Mouse (Mus musculus) cerebellum, adult 2 months (tissue): ENCODE measurements around the gene Pafah1b3. TPM values are rescaled to one million over a fixed set of nuclear protein-coding genes. Genes with fewer than 3 reads are reported as not detected.

Source experiments
- DNase-seq, 2 experiments: peaks; one replicate each; pipeline ENCODE4 v3.0.0; 2021
- H3K27ac ChIP-seq: fragments of 200-500 bp; 2 replicates; pipeline ENCODE4 v1.5.1; 2012; ENCODE audit warnings: low read length, control low read depth, inconsistent platforms; ENCODE audit not compliant: insufficient read depth
- H3K27me3 ChIP-seq: fragments of 200-500 bp; 2 replicates; pipeline ENCODE4 v1.6.1; 2012; ENCODE audit warnings: inconsistent platforms, mild to moderate bottlenecking, low read length, moderate library complexity; ENCODE audit not compliant: control insufficient read depth, insufficient read depth
- H3K4me1 ChIP-seq: fragments of 200-500 bp; 2 replicates; pipeline ENCODE4 v1.6.1; 2011; ENCODE audit warnings: low read length; ENCODE audit not compliant: control insufficient read depth, insufficient read depth
- H3K4me3 ChIP-seq: fragments of 200-500 bp; replicated peaks from 2 replicates; pipeline ENCODE3; 2011; ENCODE audit warnings: mild to moderate bottlenecking, low read depth, low read length, control low read depth; ENCODE audit not compliant: insufficient read depth
- CTCF ChIP-seq: fragments of 200-500 bp; IDR thresholded peaks from 2 replicates; pipeline ENCODE4 v1.5.1; 2011; ENCODE audit warnings: low read depth, mild to moderate bottlenecking, control low read depth, low read length, moderate library complexity, borderline replicate concordance; ENCODE audit not compliant: insufficient read depth
- POLR2A ChIP-seq: fragments of 200-500 bp; IDR thresholded peaks from 2 replicates; pipeline ENCODE4 v1.6.1; 2011; ENCODE audit warnings: low read length, control low read depth, borderline replicate concordance; ENCODE audit not compliant: insufficient read depth
- WGBS: fragments of 180-500 bp; shearing (Covaris S2); methylation state at CpG from one replicate; pipeline ENCODE4 v1.1.7; 2018; 5-methylcytosine and 5-hydroxymethylcytosine counted together
- polyA plus RNA-seq: library from polyadenylated mRNA; depleted of rRNA; stranded (reverse); fragments of >200 nt; gene quantifications from 2 replicates; pipeline ENCODE4 v1.2.3, GENCODE M21; 2012

Gene Pafah1b3
- polyA plus RNA-seq, 1 experiment, result 42.6 TPM

DNA sequence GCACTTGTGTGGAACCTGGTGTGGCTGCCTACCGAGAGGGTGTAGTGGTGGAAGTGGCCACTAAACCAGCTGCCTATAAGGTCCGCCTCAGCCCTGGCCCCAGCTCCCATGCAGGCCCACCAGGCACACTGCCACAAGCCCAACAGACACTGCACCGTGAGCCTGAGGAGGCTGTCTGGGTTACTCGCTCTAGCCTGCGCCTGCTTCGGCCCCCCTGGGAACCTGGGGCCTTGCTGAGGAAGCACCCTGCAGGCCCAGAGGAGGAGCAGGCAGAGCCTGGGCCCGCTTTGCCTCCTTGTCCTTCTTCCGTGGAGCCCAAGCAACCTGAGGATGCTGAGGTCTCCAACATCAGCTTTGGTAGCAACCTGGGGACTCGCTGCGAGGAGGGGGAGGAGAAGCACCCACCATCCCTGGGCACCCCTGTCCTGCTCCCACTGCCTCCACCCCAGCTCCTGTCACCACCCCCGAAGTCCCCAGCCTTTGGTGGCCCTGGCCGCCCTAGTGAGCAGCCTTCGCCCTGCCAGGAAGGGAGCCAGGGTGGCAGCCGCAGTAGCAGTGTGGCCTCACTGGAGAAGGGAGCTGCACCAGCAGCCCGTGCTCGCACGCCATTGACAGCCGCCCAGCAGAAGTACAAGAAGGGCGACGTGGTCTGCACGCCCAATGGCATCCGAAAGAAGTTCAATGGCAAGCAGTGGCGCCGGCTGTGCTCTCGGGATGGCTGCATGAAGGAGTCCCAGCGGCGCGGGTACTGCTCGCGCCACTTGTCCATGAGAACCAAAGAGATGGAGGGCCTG is 25.9 kb downstream of the Pafah1b3 start:
- DNase-seq, result peak in 1 of 2 experiments; percentile 30
- 83% methylated on average over 30 of the region's 30 CpGs for WGBS
- no peak overlapping the region for H3K27ac ChIP-seq
- no peaks in the 10 kb centered on the region for H3K27me3 ChIP-seq
- peaks cover 29% of the 10 kb centered on the region for H3K4me1 ChIP-seq
- TF ChIP-seq POLR2A (no peak), CTCF (no peak)
- H3K4me3 ChIP-seq, result no peak overlapping the region

DNA sequence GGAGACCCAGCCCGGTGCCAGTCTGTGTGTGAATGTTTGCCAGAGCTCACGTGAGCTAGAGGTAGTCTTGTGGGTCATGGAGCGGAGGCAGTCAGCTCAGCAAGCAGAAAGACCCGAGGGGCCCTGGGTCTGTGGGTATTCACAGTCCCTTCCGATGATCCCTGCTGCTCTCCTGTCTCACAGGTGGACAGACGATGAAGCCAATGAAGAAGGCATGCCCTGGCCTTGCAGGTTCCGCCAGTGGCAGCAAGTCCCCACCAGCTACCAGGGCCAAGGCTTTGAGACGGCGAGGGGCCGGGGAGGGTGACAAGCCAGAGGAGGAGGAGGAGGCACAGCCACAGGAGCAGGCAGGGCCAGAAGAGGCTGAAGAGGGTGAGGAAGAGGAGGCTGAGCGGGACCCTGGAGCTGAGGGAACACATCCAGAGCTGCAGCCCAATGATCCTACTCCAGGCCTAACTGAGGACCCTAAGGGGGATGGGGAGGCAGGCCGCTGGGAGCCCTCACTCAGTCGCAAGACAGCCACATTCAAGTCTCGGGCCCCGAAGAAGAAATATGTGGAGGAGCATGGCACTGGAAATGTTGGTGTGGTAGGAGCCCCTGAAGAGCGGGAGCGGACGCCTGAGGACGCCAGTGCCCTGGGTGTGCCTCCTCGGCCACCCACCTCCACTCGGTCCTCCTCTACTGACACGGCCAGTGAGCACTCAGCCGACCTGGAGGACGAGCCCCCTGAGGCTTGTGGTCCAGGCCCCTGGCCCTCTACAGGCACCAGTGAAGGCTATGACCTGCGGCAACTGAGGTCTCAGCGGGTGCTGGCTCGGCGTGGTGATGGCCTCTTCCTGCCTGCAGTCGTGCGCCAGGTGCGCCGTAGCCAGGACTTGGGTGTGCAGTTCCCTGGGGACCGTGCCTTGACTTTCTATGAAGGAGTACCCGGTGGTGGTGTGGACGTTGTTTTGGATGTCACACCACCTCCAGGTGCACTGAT is 26.8 kb downstream of the Pafah1b3 start:
- H3K4me1 ChIP-seq, result peaks cover 27% of the 10 kb centered on the region
- H3K4me3 ChIP-seq, result no peak overlapping the region
- H3K27me3 ChIP-seq, result no peaks in the 10 kb centered on the region
- TF ChIP-seq POLR2A, result no peak
- no peak for TF ChIP-seq CTCF
- no peak overlapping the region for H3K27ac ChIP-seq
- whole genome bisulfite sequencing, result 82% methylated on average over 35 of the region's 35 CpGs
- peak in 1 of 2 experiments; percentile 33 for DNase-seq

DNA sequence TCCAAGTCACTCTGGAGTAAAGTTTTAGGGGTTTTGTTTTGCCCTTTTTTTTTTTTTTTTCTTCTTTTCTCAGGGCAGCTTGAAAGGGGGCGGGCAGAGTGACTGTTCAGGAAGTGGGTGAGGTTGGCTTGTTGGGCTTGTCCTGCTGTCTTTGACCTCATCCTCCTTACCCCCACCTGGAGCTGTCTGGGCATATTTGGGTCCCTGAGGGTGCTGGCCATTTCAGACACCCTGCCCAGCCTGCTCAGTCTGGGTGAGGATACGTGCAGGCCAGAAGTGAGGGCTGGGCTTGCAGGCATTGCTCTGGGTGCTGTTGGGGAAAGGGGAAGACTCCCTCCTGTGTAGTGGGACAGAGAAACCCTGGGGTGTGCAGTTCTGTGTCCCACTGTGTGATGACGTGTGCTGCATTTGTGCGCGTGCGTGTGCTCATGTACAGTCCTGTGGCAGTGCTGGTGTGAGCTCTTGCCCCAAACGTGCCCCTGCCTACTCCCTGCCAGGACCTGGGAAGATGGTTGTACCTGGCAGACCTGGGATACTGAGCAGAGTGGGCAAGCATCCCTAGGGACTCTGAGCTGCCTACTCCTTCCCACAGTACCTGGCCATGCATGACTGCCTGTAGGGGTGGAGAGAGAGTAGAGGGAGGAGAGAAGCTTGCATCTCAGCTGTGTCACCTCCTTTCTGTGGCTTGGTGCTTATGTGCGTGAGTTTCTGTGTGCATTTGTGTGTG is 28.1 kb downstream of the Pafah1b3 start:
- peak in 1 of 2 experiments; percentile 30 for DNase-seq
- 44% methylated on average over 8 of the region's 8 CpGs for WGBS
- TF ChIP-seq POLR2A, result no peak
- TF ChIP-seq CTCF, result no peak

DNA sequence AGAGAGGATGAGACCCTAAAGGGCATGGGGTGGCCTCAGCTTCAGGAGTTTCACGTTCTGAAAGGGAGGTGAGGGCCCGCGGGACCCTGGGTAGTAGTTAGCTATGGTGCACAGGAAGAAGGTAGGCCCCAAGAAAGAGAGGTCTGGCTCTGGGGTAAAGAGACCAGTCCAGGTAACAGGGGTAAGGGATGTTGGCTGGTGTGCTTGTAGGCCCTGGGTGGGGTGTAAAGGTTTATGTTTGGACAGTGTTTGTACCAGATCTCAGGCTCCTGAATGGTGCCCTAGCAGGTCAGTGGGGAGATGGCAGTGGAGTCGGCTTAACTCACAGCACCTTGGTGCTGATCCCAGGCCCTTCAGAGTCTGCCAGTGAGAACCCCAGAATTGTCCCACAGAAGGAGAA is 28.8 kb downstream of the Pafah1b3 start:
- TF ChIP-seq CTCF (no peak), POLR2A (no peak)
- WGBS, result 18% methylated on average over 4 of the region's 4 CpGs
- H3K4me3 ChIP-seq, result peak overlapping the region; percentile 96
- H3K4me1 ChIP-seq, result peaks cover 19% of the 10 kb centered on the region
- peak overlapping the region; percentile 31; the same call in 1 of the 2 replicates for H3K27ac ChIP-seq
- H3K27me3 ChIP-seq, result no peaks in the 10 kb centered on the region
- peak in 1 of 2 experiments; percentile 40 for DNase-seq

More for the DNA sequence above, 28.1 kb downstream of the Pafah1b3 start:
- no peak overlapping the region for H3K27ac ChIP-seq
- H3K4me1 ChIP-seq, result peaks cover 21% of the 10 kb centered on the region
- H3K27me3 ChIP-seq, result no peaks in the 10 kb centered on the region
- peak overlapping the region; percentile 96 for H3K4me3 ChIP-seq

DNA sequence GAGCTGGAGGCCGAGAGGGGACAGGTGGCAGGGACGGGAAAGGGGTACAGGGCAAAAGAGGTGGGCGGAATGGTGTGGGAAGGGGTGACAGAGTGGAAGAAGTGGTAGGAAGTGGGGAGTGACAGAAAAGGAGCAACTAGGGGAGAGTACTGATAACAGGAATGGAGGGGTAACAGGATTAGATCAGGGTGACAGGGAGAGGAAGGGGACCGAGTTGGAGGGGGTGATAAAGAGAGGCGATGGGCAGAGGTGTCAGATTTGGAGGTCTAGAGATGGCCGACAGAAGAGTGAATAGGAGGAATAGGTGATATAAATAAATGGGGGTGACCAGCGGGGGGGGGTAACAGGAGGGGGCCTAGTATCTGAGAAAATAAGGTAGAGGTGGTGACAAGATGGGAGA is 29.2 kb downstream of the Pafah1b3 start:
- Histone ChIP-seq H3K27ac (peak overlapping the region; percentile 68), H3K27me3 (no peaks in the 10 kb centered on the region), H3K4me3 (peak overlapping the region; percentile 96), H3K4me1 (peaks cover 19% of the 10 kb centered on the region)
- under 1% methylated on average over 7 of the region's 7 CpGs for WGBS
- DNase-seq, result peak in 1 of 2 experiments; percentile 35
- TF ChIP-seq CTCF (no peak), POLR2A (no peak)

DNA sequence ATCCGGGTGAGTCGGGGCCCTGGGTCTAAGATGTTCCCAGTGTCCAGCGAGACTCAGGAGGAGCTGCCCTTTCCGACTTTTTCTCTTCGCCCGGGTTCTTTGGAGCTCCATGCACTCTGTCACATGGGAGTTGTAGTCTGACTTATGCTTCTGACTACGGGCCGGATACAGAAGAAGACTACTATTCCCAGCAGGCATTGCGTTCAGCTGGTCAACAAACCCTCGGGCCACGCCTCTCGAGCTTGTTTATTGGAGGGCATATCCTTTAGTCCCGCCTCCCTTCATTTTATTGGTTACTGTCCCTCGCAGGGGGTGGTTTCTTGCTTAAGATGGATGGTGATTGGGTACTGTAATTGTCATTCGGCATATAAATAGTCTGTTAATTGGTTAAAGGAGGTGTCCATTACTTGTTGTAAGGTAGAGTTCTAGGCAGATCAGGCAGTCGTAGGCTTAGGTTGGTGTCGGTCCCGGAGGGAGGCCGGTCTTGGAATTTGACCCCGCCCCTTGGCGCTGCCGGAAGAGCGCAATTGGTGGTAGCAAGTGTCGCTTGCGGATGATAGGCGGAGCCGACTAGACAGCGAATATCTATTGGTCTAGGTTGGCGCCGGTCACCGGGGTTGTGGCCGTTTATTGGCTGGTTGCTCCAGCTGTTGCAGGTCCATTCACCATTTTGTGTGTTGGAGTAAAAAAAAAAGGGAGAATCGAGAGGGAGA is 29.9 kb downstream of the Pafah1b3 start:
- TF ChIP-seq POLR2A (0 out of 2 replicates have a peak, but pooled peaks have one; percentile 13), CTCF (no peak)
- Histone ChIP-seq H3K4me1 (peaks cover 19% of the 10 kb centered on the region), H3K27ac (peak overlapping the region; percentile 99), H3K4me3 (peak overlapping the region; percentile 96), H3K27me3 (no peaks in the 10 kb centered on the region)
- DNase-seq, result peak; percentile 99 to 100
- WGBS, result under 1% methylated on average over 33 of the region's 33 CpGs

DNA sequence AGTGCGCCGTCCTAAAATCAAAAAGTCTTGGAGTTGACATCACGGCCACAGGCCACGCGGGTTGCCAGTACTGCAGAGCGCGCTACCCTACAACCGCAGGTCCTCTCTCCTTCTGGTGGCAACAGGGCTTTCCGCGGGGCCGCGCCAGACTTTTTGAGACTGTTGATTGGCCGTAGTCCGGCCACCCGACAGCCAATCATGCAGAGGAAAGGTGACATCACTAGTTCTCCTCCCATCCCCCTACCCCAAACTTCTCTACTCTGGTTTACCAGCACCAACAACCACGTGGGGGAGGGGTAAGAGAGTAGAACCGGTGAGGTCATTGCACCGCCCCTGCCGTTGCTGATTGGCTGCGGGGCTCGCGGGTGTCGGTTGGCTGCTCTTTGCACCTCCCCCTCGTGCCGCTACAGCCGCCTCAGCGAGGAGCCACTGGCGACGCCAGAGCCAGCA is 30.5 kb downstream of the Pafah1b3 start, which contains the start of gene Cic:
TSS of gene Cic (plus strand) at position 404 of the 450 bp plus-strand sequence.
- Histone ChIP-seq H3K27ac (peak within 1 kb of the TSS; percentile 99), H3K4me1 (peaks cover 19% of the 10 kb centered on the region), H3K4me3 (peak within 1 kb of the TSS; percentile 96), H3K27me3 (no peaks in the 10 kb centered on the region)
- WGBS, result under 1% methylated on average over 29 of the region's 29 CpGs
- TF ChIP-seq POLR2A (peak; percentile 41; the same call in 1 of the 2 replicates), CTCF (no peak)
- peak in 1 of 2 experiments; percentile 100 for DNase-seq
